Mouse (Mus musculus) retina, postnatal 7 days (tissue): Measurements from ENCODE around the gene Mob2.

Experiments used
- DNase-seq: peaks from one replicate; pipeline ENCODE4 v3.0.0-alpha.2; 2012; ENCODE audit warnings: low read depth, low spot score

The Mob2 gene

GRCm38 (mm10) chr7:142080876-142081275 is 20.0 kb upstream of the Mob2 start:
- no peak for DNase-seq

- no peak for DNase-seq
Observed at GRCm38 (mm10) chr7:142079365-142079764, 18.5 kb upstream of the Mob2 start.

- no peak for DNase-seq
Observed at GRCm38 (mm10) chr7:142077138-142077537, 16.3 kb upstream of the Mob2 start.

DNA sequence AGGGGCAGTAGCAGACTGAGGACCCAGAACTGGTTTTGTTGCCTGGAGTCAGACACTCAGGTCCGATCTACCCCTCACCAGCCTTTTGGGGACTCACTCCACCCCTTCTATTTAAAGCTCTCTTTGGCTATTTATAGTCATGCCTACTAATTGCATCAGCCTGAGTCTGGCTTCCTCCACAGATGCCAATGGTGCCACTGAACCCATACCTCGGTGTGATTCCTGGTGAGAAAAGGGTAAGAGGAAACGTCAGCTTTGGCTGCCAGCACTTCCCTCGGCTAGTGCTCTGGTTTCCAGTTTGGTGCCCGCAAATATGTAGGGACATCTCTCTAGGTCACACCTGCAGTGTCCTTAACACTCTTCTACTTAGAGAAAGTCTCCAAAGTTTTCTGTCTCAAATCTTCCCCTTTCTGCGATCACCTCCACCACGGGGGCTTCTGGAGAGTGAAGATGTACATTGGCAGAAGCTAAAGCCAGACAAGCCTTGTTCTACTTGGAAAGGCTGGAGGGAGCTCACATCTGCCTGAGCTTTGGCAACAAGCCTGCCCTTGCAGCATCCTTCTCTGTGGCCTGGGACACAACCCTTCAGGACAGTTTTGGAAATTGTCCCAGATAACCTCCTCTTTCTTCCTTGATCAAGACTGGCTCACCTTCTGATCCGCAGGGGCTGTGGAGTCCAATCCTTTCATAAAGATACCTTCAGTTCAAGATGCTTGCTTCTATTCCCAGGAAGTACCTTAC is 13.5 kb upstream of the Mob2 start:
- DNase-seq, result no peak

- DNase-seq, result no peak
Observed at GRCm38 (mm10) chr7:142071717-142072116, 10.9 kb upstream of the Mob2 start.

GRCm38 (mm10) chr7:142071212-142071578 is 10.3 kb upstream of the Mob2 start:
- no peak for DNase-seq

- peak; percentile 67 for DNase-seq
Observed at GRCm38 (mm10) chr7:142070458-142071211, 9.8 kb upstream of the Mob2 start.

DNA sequence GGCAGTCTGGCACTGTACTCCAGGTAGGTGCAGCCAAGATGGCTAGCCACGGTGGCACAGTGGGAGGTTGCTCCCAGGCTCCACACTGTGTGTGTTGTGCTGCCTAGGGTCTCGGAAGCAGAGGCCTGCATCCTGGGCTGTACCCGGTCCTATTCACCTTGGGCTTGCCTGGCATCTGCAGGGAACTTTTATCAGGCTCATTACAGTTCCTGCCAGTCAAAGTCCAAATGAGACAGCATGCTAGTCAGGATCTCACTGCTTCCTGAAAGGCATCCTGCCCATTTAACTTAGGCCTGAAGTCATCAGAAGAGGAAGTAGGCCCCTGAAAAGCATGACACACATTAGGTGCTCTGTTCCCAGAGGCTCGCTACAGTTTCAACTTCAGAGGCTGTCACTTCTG is 7.6 kb upstream of the Mob2 start:
- no peak for DNase-seq

- no peak for DNase-seq
Observed at GRCm38 (mm10) chr7:142060185-142060930, 507 bp downstream of the Mob2 start.

- no peak for DNase-seq
Observed at GRCm38 (mm10) chr7:142059024-142059423, 1.8 kb downstream of the Mob2 start.

DNA sequence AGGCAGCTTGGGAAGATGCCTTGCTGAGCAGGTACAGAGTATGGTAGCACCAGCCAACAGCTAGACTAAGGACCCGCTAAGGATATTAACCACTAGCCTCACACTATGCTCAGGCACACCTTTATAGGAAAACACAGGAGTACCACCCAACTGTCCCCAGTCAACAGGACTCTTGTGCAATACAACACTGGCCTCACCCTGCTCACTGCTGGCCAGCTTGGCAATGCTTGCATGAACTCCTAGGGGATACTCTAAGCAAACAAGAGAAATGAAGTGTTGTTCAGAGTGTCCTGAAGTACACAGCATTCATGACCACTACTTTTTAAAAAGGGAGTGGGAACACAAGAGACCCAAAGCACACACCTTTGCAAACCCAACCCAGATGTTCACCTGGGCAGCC is 3.7 kb downstream of the Mob2 start:
- no peak for DNase-seq

DNA sequence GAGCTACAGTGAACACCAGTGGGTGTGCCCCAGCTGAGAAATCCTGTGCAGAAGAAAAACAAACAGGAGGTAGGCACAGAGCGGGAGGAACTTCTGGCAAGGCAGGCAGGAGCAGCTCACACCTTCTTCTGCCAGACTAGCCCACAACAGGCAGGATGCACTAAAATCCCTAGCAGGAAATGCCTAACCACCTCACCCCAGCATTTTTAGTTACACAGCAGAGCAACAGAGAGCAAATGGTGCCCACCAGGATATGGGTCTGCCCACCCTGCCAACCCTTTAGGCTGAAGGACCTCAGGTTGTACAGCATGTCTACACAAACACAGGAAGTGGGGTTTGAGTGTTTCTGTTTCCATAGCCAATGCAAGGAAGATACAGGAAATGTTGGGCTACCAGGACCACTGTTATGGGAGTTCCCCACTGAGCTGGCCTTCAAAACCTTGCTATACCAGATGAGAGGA is 4.2 kb downstream of the Mob2 start:
- DNase-seq, result no peak

DNA sequence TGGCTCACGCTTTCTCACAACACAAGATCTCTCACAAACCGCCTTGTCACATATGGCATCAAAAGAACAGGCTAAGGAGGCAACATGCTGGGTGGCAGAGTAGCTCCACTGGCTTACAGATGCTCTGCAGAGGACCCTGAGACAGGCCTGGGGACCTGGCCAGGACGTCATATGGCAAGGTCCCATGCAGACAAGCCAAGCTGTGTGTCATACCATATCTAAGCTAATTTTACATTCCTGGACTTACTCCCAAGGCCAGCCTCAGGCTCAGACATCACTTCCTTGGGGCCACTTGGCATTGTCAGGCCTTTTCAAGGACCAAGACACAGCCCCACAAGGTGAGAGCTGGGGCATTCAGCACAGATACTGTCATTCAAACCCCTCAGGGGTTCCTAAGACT is 5.4 kb downstream of the Mob2 start:
- no peak for DNase-seq

GRCm38 (mm10) chr7:142050536-142050935 is 10.3 kb downstream of the Mob2 start:
- no peak for DNase-seq

- DNase-seq, result no peak
Observed at GRCm38 (mm10) chr7:142045932-142046331, 14.9 kb downstream of the Mob2 start.

DNA sequence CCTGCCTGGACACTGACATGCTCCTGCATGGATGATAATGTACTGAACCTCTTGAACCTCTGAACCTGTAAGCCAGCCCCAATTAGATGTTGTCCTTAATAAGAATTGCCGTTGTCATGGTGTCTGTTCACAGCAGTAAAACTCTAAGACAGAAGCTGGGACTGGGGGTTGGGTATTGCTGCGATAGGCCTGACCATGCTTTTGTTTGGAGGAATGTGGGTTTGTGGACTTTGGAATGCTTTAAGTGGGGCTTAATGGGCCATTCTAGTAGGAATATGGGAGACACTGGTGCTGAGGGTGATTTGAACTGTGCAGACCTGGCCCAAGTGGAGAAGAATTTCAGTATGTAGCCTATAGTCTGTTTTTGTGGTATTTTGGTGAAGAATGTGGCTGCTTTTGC is 15.5 kb downstream of the Mob2 start:
- DNase-seq, result no peak

DNA sequence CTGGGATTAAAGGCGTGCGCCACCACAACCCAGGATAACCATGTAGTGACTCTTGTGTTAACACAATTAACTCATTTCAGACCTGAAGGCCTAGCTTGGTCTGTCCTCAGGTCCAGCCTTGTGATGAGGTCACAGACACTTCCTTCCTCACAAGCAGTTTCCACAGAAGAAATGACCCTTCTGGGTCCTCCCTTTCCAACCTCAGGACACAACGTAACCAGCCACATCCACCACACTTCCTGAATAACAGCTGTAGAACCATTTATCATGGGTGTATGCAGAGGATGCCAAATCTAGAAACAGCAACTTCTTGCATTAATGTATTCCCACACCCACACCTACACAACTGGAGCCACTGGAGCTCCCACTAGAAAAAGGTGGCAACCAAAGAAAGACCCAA is 20.1 kb downstream of the Mob2 start:
- DNase-seq, result no peak

GRCm38 (mm10) chr7:142037553-142038170 is 23.2 kb downstream of the Mob2 start:
- peak; percentile 16 for DNase-seq

- DNase-seq, result no peak
Observed at GRCm38 (mm10) chr7:142035048-142035811, 25.6 kb downstream of the Mob2 start.

DNA sequence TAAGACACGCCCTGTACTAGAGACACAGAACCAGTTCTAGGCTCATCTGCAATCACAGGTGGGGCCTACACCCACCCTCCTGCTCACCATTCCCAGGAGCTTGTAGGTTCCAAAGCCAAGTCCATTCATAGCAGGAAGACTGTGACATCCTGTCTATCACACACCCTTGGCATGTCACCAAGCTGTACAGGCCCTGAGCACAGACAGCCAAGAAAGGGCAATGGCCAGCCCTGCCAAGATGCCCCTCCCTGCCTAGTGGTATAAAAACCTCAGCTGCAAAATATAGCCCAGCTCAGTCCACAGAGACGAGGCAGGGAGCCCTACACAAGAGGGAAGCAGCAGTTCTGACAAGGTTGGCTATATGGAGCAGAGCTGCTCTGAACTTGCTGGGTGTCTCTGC is 26.7 kb downstream of the Mob2 start:
- no peak for DNase-seq

DNA sequence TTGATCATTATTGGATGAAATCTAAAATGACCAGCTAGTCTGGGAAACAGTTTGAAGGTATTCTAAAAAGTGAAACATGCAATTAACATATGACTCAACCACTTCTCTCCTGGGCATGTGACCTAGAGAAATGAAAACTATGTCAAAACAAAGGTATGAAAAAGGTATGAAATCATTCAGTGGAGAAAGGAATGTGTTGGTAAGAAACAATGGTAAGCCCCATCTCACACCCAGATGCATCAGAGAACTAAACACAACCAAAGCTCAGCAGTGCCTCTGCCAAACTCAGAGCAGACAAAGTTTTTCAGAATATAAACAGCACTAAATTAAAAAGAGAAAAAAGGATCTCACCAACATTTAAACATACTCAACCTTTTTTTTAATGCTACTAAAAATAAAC is 30.8 kb downstream of the Mob2 start:
- no peak for DNase-seq
